Comparison of ENCODE assay signal across 27 mouse cellular contexts in the genomic region with DNA sequence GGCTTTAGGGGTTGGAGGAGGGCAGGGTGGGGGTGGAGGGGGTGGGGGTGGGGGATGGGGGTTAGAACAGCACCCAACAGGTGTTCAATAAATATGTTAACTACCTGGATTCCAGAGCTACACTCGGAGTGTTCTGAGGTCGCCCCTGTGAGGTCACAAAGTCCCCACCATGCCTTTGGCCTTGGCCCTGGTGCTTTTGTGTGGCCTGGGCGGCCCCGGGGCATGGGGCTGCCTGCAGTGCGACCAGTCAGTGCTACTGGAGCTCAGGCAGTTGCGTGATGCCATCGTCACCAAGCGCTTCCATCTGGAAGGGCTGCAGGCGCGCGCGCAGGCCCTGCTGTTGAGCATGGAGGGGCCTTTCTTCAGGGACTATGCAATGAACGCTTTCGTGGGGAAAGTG. TPM values are rescaled to one million over a fixed set of nuclear protein-coding genes. Genes with fewer than 3 reads are reported as not detected.
"Had no signal": no experiment of that assay in that cellular context is flagged by ENCODE, and none has a peak within 500 bp of the region (broad histone marks: within the 10 kb centered on the region; RNA-seq: fewer than 3 reads in every experiment).

A gene (plus strand): TSS at position 169 of the 400 bp plus-strand sequence.

- H3K9me3 ChIP-seq: limb, embryonic 10.5 days; limb, embryonic 13.5 days; liver, embryonic 13.5 days; midbrain, embryonic 10.5 days; neural tube, embryonic 13.5 days had no signal

- H3K27me3 ChIP-seq: kidney, embryonic 15.5 days; limb, embryonic 13.5 days; liver, embryonic 13.5 days; midbrain, embryonic 13.5 days; neural tube, embryonic 13.5 days had no signal

- DNase-seq: kidney, adult 11 months; kidney, adult 8-10 months; kidney, postnatal 10 days; kidney, postnatal 36 days; layer of hippocampus, postnatal 36 days; liver; liver, embryonic 13.5 days; lung, adult 2 months; lung, postnatal 10 days; lung, postnatal 36 days; right cerebral cortex, adult 18-20 months; right cerebral cortex, postnatal 14 days; right cerebral cortex, postnatal 4 days; thymus, adult 2 months; thymus, postnatal 14 days; thymus, postnatal 4 days had no signal

- H3K4me1 ChIP-seq: kidney, embryonic 15.5 days; limb, embryonic 10.5 days; limb, embryonic 13.5 days; liver, embryonic 13.5 days; megakaryocyte, embryonic 14.5 days; midbrain, embryonic 10.5 days; midbrain, embryonic 13.5 days; neural tube, embryonic 13.5 days had no signal

- H3K4me3 ChIP-seq: kidney, embryonic 15.5 days; limb, embryonic 10.5 days; limb, embryonic 13.5 days; liver, embryonic 13.5 days; megakaryocyte, embryonic 14.5 days; midbrain, embryonic 10.5 days; midbrain, embryonic 13.5 days; myocyte; neural tube, embryonic 13.5 days had no signal

- H3K4me2 ChIP-seq: kidney, embryonic 15.5 days; limb, embryonic 13.5 days; liver, embryonic 13.5 days; midbrain, embryonic 13.5 days; neural tube, embryonic 13.5 days had no signal

- H3K9ac ChIP-seq: kidney, embryonic 15.5 days; limb, embryonic 13.5 days; liver, embryonic 13.5 days; midbrain, embryonic 13.5 days; neural tube, embryonic 13.5 days had no signal

- ATAC-seq: midbrain, embryonic 13.5 days; midbrain, embryonic 16.5 days had no signal

- H3K36me3 ChIP-seq: kidney, embryonic 15.5 days; limb, embryonic 10.5 days; limb, embryonic 13.5 days; liver, embryonic 13.5 days; midbrain, embryonic 10.5 days; midbrain, embryonic 13.5 days; neural tube, embryonic 13.5 days had no signal

- H3K27ac ChIP-seq: kidney, embryonic 15.5 days; limb, embryonic 10.5 days; limb, embryonic 13.5 days; liver, embryonic 13.5 days; midbrain, embryonic 10.5 days; midbrain, embryonic 13.5 days; neural tube, embryonic 13.5 days had no signal

RNA-seq across cellular contexts. Expression of the gene that starts here (rescaled TPM):
- polyA plus RNA-seq: kidney, embryonic 15.5 days; limb, embryonic 10.5 days; limb, embryonic 13.5 days; liver, embryonic 13.5 days; liver, embryonic 16.5 days; lung, adult 2 months; midbrain, embryonic 10.5 days; midbrain, embryonic 13.5 days; midbrain, embryonic 16.5 days; myocyte; neural tube, embryonic 13.5 days; stomach, embryonic 14.5 days; thymus, adult 2 months had no signal
